ENCODE assay signal across 9 mouse cellular contexts in genomic region chr1:36830913-36831866, GRCm38 (mm10).
DNase-seq lines count a peak whose midpoint lies in the region; ATAC-seq and TF ChIP-seq lines count a peak whose summit lies in the region.
"Had no signal": no experiment of that assay in that cellular context is flagged by ENCODE, and none has a peak within 500 bp of the region (broad histone marks: within the 10 kb centered on the region; RNA-seq: fewer than 3 reads in every experiment).

No protein-coding gene starts in this region.

- peaks cover 30% of the 10 kb centered on the region for H3K36me3 ChIP-seq in hindbrain, embryonic 16.5 days (ENCODE audit: control insufficient read depth, insufficient read depth, low read length)
- H3K36me3 ChIP-seq in hindbrain, embryonic 12.5 days, result peaks cover 46% of the 10 kb centered on the region
- H3K36me3 ChIP-seq in embryonic facial prominence, embryonic 14.5 days (ENCODE audit: control insufficient read depth, insufficient read depth, low read length), result peaks cover 65% of the 10 kb centered on the region
- H3K36me3 ChIP-seq in midbrain, embryonic 11.5 days (ENCODE audit: control insufficient read depth, insufficient read depth, low read length), result peaks cover 15% of the 10 kb centered on the region; the same call in 1 of the 2 replicates
- peaks cover 34% of the 10 kb centered on the region for H3K36me3 ChIP-seq in thymus, adult 2 months (ENCODE audit: control insufficient read depth, insufficient read depth, low read length)

- H3K9ac ChIP-seq in hindbrain, embryonic 16.5 days (ENCODE audit: low read depth, low read length), result no peak overlapping the region; the same call in 1 of the 2 replicates
- H3K9ac ChIP-seq in hindbrain, embryonic 12.5 days, result no peak overlapping the region
- H3K9ac ChIP-seq in embryonic facial prominence, embryonic 14.5 days (ENCODE audit: low read depth, low read length), result no peak overlapping the region
- no peak overlapping the region for H3K9ac ChIP-seq in midbrain, embryonic 11.5 days (ENCODE audit: low read length)
- H3K9ac ChIP-seq: liver, postnatal 0 days had no signal

- TF ChIP-seq CTCF in thymus, adult 2 months (IDR thresholded peaks at IDR 0.05; ENCODE audit: borderline replicate concordance, control insufficient read depth, extremely low read depth, insufficient read depth, low read length, poor library complexity), result peak; percentile 18; the same call in 1 of the 2 replicates

- H3K4me1 ChIP-seq in hindbrain, embryonic 16.5 days (ENCODE audit: control insufficient read depth, insufficient read depth, low read depth, low read length), result no peaks in the 10 kb centered on the region; the same call in 1 of the 2 replicates
- H3K4me1 ChIP-seq in hindbrain, embryonic 12.5 days, result no peaks in the 10 kb centered on the region; the same call in 1 of the 2 replicates
- H3K4me1 ChIP-seq in embryonic facial prominence, embryonic 14.5 days (ENCODE audit: control insufficient read depth, insufficient read depth, low read length), result no peaks in the 10 kb centered on the region
- H3K4me1 ChIP-seq in midbrain, embryonic 11.5 days (ENCODE audit: control insufficient read depth, insufficient read depth, low read length), result no peaks in the 10 kb centered on the region
- peaks cover 21% of the 10 kb centered on the region for H3K4me1 ChIP-seq in thymus, adult 2 months (replicated peaks; ENCODE audit: control insufficient read depth, insufficient read depth, low read length)

- no peak overlapping the region for H3K4me2 ChIP-seq in hindbrain, embryonic 16.5 days (ENCODE audit: low read length)
- H3K4me2 ChIP-seq in hindbrain, embryonic 12.5 days (replicated peaks), result no peak overlapping the region
- H3K4me2 ChIP-seq in embryonic facial prominence, embryonic 14.5 days (ENCODE audit: low read depth, low read length), result no peak overlapping the region
- no peak overlapping the region for H3K4me2 ChIP-seq in midbrain, embryonic 11.5 days

- peak; percentile 56 for DNase-seq in embryonic facial prominence, embryonic 14.5 days (ENCODE audit: low spot score)
- DNase-seq in midbrain, embryonic 11.5 days (ENCODE audit: low spot score, missing footprints), result peak; percentile 74
- DNase-seq in thymus, adult 2 months, result peak; percentile 38
- no peak for DNase-seq in spleen, postnatal 4 days (ENCODE audit: low spot score in 2 of 2)
- DNase-seq in layer of hippocampus, adult 18-20 months (ENCODE audit: low spot score in 2 of 2), result no peak
- DNase-seq in liver, result no peak
- DNase-seq: liver, postnatal 0 days had no signal

- 60% methylated on average over 14 of the region's 14 CpGs for WGBS in hindbrain, embryonic 16.5 days
- 64% methylated on average over 14 of the region's 14 CpGs for WGBS in hindbrain, embryonic 12.5 days
- 49% methylated on average over 14 of the region's 14 CpGs for WGBS in embryonic facial prominence, embryonic 14.5 days
- WGBS in midbrain, embryonic 11.5 days, result 68% methylated on average over 14 of the region's 14 CpGs
- 28% methylated on average over 14 of the region's 14 CpGs for WGBS in thymus, adult 2 months

- peak overlapping the region; percentile 54; the same call in 1 of the 2 replicates for H3K27ac ChIP-seq in hindbrain, embryonic 16.5 days (ENCODE audit: low read depth, low read length)
- H3K27ac ChIP-seq in hindbrain, embryonic 12.5 days, result no peak overlapping the region
- peak overlapping the region; percentile 54 for H3K27ac ChIP-seq in embryonic facial prominence, embryonic 14.5 days (replicated peaks; ENCODE audit: low read depth, low read length)
- no peak overlapping the region for H3K27ac ChIP-seq in midbrain, embryonic 11.5 days (ENCODE audit: low read depth, low read length)
- peak overlapping the region; percentile 89 for H3K27ac ChIP-seq in thymus, adult 2 months (ENCODE audit: control insufficient read depth, insufficient read depth, low read length)

- H3K4me3 ChIP-seq in hindbrain, embryonic 16.5 days (ENCODE audit: low read length), result no peak overlapping the region
- H3K4me3 ChIP-seq in hindbrain, embryonic 12.5 days, result no peak overlapping the region
- H3K4me3 ChIP-seq in embryonic facial prominence, embryonic 14.5 days (ENCODE audit: low read depth, low read length), result no peak overlapping the region
- no peak overlapping the region for H3K4me3 ChIP-seq in midbrain, embryonic 11.5 days (ENCODE audit: low read depth, low read length)
- H3K4me3 ChIP-seq in thymus, adult 2 months (ENCODE audit: control insufficient read depth, insufficient read depth, low read length), result no peak overlapping the region

- no peaks in the 10 kb centered on the region for H3K9me3 ChIP-seq in hindbrain, embryonic 16.5 days (ENCODE audit: control insufficient read depth, low read length)
- no peaks in the 10 kb centered on the region for H3K9me3 ChIP-seq in hindbrain, embryonic 12.5 days (replicated peaks)
- no peaks in the 10 kb centered on the region for H3K9me3 ChIP-seq in embryonic facial prominence, embryonic 14.5 days (ENCODE audit: control insufficient read depth, low read length)
- no peaks in the 10 kb centered on the region for H3K9me3 ChIP-seq in midbrain, embryonic 11.5 days (ENCODE audit: control insufficient read depth, low read length)

- H3K27me3 ChIP-seq in hindbrain, embryonic 16.5 days (replicated peaks; ENCODE audit: control insufficient read depth, insufficient read depth, low read length), result no peaks in the 10 kb centered on the region
- no peaks in the 10 kb centered on the region for H3K27me3 ChIP-seq in hindbrain, embryonic 12.5 days
- H3K27me3 ChIP-seq in embryonic facial prominence, embryonic 14.5 days (replicated peaks; ENCODE audit: control insufficient read depth, insufficient read depth, low read length), result no peaks in the 10 kb centered on the region
- no peaks in the 10 kb centered on the region for H3K27me3 ChIP-seq in midbrain, embryonic 11.5 days (ENCODE audit: control insufficient read depth, insufficient read depth, low read length)
- H3K27me3 ChIP-seq in thymus, adult 2 months (ENCODE audit: control insufficient read depth, insufficient read depth, low read length), result no peaks in the 10 kb centered on the region

- no peak for TF ChIP-seq POLR2A in thymus, adult 2 months (IDR thresholded peaks at IDR 0.05; ENCODE audit: control insufficient read depth, extremely low read depth, insufficient read depth, low read length, poor library complexity)

- ATAC-seq in hindbrain, embryonic 16.5 days, result no peak
- no peak for ATAC-seq in hindbrain, embryonic 12.5 days (ENCODE audit: low FRiP score)
- ATAC-seq in embryonic facial prominence, embryonic 14.5 days (ENCODE audit: low read depth), result peak; percentile 73
- ATAC-seq in midbrain, embryonic 11.5 days (ENCODE audit: low FRiP score), result no peak
- ATAC-seq: liver, postnatal 0 days had no signal

Comparison
In these comparisons a context has a peak if more than half of its experiments do, and no peak if none do; other contexts are left out.
1. H3K27ac ChIP-seq: peak in hindbrain, embryonic 16.5 days (single experiment), embryonic facial prominence, embryonic 14.5 days (single experiment) and thymus, adult 2 months (single experiment); none in hindbrain, embryonic 12.5 days (single experiment) and midbrain, embryonic 11.5 days (single experiment).
2. DNase-seq: peak in embryonic facial prominence, embryonic 14.5 days (single experiment), midbrain, embryonic 11.5 days (single experiment) and thymus, adult 2 months (single experiment); none in spleen, postnatal 4 days (0 of 2), layer of hippocampus, adult 18-20 months (0 of 2) and liver (single experiment).